Comparison of ENCODE assay signal across 8 mouse cellular contexts in genomic region chr5:93328059-93328458, GRCm38 (mm10).
DNase-seq lines count a peak whose midpoint lies in the region; ATAC-seq lines count a peak whose summit lies in the region.

No protein-coding gene starts in this region.

- no peaks in the 10 kb centered on the region for H3K9me3 ChIP-seq in kidney, embryonic 14.5 days (ENCODE audit: control insufficient read depth, low read length)

- no peaks in the 10 kb centered on the region for H3K4me1 ChIP-seq in kidney, embryonic 14.5 days (ENCODE audit: control insufficient read depth, insufficient read depth, low read length)

- no peak overlapping the region for H3K27ac ChIP-seq in kidney, embryonic 14.5 days (ENCODE audit: low read depth, low read length)

- peak; percentile 67 for DNase-seq in kidney, adult 11 months
- peak; percentile 83 for DNase-seq in brain, adult 2 months (ENCODE audit: low read depth, low spot score)
- DNase-seq in kidney, adult 18-20 months = peak; percentile 82
- DNase-seq in left cerebral cortex, postnatal 4 days = peak; percentile 79
- DNase-seq in retina, adult 2 months (ENCODE audit: low read depth, low spot score) = peak; percentile 28
- peak; percentile 58 to 59 for DNase-seq in thymus, postnatal 36 days

- no peak overlapping the region for H3K4me3 ChIP-seq in kidney, embryonic 14.5 days (ENCODE audit: low read length)

- H3K9ac ChIP-seq in kidney, embryonic 14.5 days (ENCODE audit: low read depth, low read length) = no peak overlapping the region

- intact Hi-C loops in left cerebral cortex, postnatal 4 days (cut with DNase I) = loop anchor here (10.0 kb wide), 1 partner anchor 143 kb away; no protein-coding TSS in a partner anchor

- H3K4me2 ChIP-seq in kidney, embryonic 14.5 days (replicated peaks; ENCODE audit: low read depth, low read length) = no peak overlapping the region

- no peaks in the 10 kb centered on the region for H3K27me3 ChIP-seq in kidney, embryonic 14.5 days (ENCODE audit: control insufficient read depth, insufficient read depth, low read length)

- no peak for ATAC-seq in kidney, embryonic 14.5 days (ENCODE audit: low FRiP score, low TSS enrichment)
- ATAC-seq in erythroid progenitor cell, adult 5-6 weeks (replicated peaks; ENCODE audit: low FRiP score, poor library complexity, severe bottlenecking) = peak; percentile 61; the same call in 1 of the 2 replicates

- WGBS in kidney, embryonic 14.5 days = 28% methylated on average over 7 of the region's 7 CpGs

- H3K36me3 ChIP-seq in kidney, embryonic 14.5 days (ENCODE audit: control insufficient read depth, insufficient read depth, low read length) = no peaks in the 10 kb centered on the region

Comparison
In these comparisons a context has a peak if more than half of its experiments do, and no peak if none do; other contexts are left out.
1. DNase-seq: peak in every context shown above with its lines; median percentile 83 in brain, adult 2 months; 82 in kidney, adult 18-20 months; 79 in left cerebral cortex, postnatal 4 days; 67 in kidney, adult 11 months; 58 in thymus, postnatal 36 days; 28 in retina, adult 2 months.